Mouse (Mus musculus): ENCODE data around the gene Ascl5. TPM values are rescaled to one million over a fixed set of nuclear protein-coding genes. Genes with fewer than 3 reads are reported as not detected.

Ascl5 gene
- polyA plus RNA-seq, 1 experiment from 2014 or later, result not detected

DNA sequence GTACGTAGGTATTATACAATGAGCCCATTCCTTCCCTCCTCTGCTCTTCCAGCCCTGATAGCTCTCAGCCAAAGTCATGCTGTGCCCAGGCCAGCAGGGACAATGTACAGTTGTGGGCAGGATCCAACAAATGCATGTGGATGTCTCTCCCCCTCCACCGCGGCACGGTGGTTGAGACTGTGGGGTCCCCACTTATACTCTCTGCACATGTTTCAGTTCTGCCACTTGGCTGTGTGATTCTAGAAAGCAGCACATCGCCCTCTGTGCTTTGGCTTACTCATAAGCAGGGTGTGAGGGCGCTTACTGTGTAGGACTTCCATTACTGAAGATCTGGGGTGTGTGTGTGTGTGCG, 11.2 kb downstream of the Ascl5 start:
- WGBS, result 80% methylated on average over 7 of the region's 7 CpGs

DNA sequence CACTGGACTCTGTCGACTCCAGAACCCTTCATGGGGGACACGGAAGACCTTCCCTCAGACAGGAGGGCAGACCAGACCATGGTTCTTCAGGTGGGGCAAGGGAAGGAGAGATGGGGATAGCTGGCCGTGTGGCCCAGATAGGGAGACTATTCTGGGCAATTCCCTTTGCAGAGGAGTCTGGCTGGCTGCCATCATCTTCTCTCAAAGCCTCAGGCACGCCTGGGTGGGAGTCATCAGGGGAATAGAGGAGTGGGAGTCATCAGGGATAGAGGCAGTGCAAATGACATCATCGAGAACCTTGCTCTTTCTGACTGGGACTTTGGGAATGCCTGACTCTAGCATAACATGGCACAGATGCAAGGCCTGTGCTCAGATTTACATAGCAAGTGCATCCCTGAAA, 13.4 kb downstream of the Ascl5 start:
- no peak for ATAC-seq
- Histone ChIP-seq H3K4me1 (ENCODE audit: control insufficient read depth, insufficient read depth, low read length) (no peaks in the 10 kb centered on the region), H3K9me3 (replicated peaks; ENCODE audit: control insufficient read depth, low read length, poor library complexity, severe bottlenecking) (no peaks in the 10 kb centered on the region), H3K27me3 (ENCODE audit: control insufficient read depth, insufficient read depth, low read depth, low read length) (no peaks in the 10 kb centered on the region), H3K4me3 (ENCODE audit: low read depth, low read length) (no peak overlapping the region), H3K9ac (ENCODE audit: low read depth, low read length) (no peak overlapping the region), H3K4me2 (ENCODE audit: low read length) (no peak overlapping the region), H3K36me3 (ENCODE audit: control insufficient read depth, insufficient read depth, low read length) (no peaks in the 10 kb centered on the region), H3K27ac (ENCODE audit: low read length) (no peak overlapping the region)
- 72% methylated on average over 5 of the region's 5 CpGs for WGBS

More for the DNA sequence above, 11.2 kb downstream of the Ascl5 start:
- H3K27ac ChIP-seq (ENCODE audit: low read length), result no peak overlapping the region
- no peak overlapping the region for H3K4me3 ChIP-seq (ENCODE audit: low read depth, low read length)
- no peak overlapping the region for H3K4me2 ChIP-seq (ENCODE audit: low read length)
- H3K4me1 ChIP-seq (ENCODE audit: control insufficient read depth, insufficient read depth, low read length), result no peaks in the 10 kb centered on the region
- peak; percentile 49; the same call in 1 of the 2 replicates for ATAC-seq
- no peaks in the 10 kb centered on the region for H3K36me3 ChIP-seq (ENCODE audit: control insufficient read depth, insufficient read depth, low read length)
- no peaks in the 10 kb centered on the region for H3K9me3 ChIP-seq (replicated peaks; ENCODE audit: control insufficient read depth, low read length, poor library complexity, severe bottlenecking)
- no peaks in the 10 kb centered on the region for H3K27me3 ChIP-seq (ENCODE audit: control insufficient read depth, insufficient read depth, low read depth, low read length)
- no peak overlapping the region for H3K9ac ChIP-seq (ENCODE audit: low read depth, low read length)

DNA sequence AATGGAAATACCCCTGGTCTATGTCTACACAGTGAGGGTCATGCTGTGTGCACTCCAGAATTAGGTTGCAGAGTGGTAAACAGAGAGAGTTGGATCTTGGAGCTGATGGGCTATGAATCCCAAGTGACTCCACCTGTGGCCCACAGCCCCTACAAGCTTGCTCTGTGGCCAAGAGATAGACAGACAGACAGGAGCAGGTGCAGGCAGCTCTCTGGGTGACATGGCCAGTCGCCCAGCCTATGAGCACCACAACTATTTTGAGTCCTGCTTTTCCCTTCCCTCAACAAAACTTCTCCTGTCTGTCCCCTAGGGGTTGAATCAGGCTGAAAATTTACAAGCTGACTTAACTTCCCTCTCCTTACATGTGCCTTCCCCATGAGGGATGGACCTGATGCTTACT, 16.0 kb downstream of the Ascl5 start:
- WGBS, result 47% methylated on average over 1 of the region's 1 CpGs
- H3K36me3 ChIP-seq (ENCODE audit: control insufficient read depth, insufficient read depth, low read length), result no peaks in the 10 kb centered on the region
- ATAC-seq, result no peak

DNA sequence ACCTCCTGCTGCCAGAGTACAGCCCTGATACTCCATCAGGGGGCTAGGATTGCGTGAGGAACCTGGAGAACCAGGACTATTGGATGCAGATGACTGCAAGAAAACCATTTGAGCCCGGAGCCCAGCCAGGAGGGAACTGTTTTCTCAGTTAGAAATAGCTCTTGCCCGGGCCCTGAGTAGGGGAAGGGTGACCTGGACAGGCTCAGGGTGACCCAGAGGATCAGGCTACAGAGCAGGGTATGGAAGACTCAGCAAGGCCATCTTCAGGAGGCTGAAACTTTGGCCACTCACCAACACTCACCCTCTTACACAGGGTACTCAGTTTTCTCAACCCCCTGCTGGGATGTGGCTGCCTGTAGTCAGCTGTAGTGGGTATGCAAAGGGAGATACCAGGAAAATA, 17.0 kb downstream of the Ascl5 start:
- H3K36me3 ChIP-seq (ENCODE audit: control insufficient read depth, insufficient read depth, low read length), result no peaks in the 10 kb centered on the region
- WGBS, result 80% methylated on average over 3 of the region's 3 CpGs

More for the DNA sequence above, 16.0 kb downstream of the Ascl5 start:
- no peak overlapping the region for H3K9ac ChIP-seq (ENCODE audit: low read depth, low read length)
- H3K27me3 ChIP-seq (ENCODE audit: control insufficient read depth, insufficient read depth, low read depth, low read length), result no peaks in the 10 kb centered on the region
- no peak overlapping the region for H3K4me2 ChIP-seq (ENCODE audit: low read length)
- no peaks in the 10 kb centered on the region for H3K4me1 ChIP-seq (ENCODE audit: control insufficient read depth, insufficient read depth, low read length)
- no peaks in the 10 kb centered on the region for H3K9me3 ChIP-seq (replicated peaks; ENCODE audit: control insufficient read depth, low read length, poor library complexity, severe bottlenecking)
- H3K27ac ChIP-seq (ENCODE audit: low read length), result no peak overlapping the region
- no peak overlapping the region for H3K4me3 ChIP-seq (ENCODE audit: low read depth, low read length)

DNA sequence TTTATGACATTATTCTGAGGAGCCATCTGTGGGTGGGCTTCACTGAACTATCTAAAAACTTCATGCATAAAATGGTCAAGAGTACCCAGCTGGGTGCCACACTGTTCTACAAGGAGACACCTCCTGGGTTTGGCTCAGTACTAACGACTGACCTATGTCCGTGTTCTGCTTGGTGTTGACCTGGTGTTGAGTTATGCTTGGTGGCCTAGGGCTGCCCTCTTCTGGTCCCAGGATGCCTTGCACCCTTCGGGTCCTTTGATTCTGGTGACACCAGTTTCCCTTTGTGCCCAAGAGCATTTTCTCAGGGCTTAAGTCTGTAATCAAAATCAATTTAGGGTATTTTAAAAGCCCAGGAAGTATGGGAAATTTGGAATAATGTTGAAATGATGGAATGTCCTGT, 25.5 kb downstream of the Ascl5 start:
- no peak overlapping the region for H3K27ac ChIP-seq (ENCODE audit: low read length)
- H3K27me3 ChIP-seq (ENCODE audit: control insufficient read depth, insufficient read depth, low read depth, low read length), result no peaks in the 10 kb centered on the region
- no peaks in the 10 kb centered on the region for H3K9me3 ChIP-seq (replicated peaks; ENCODE audit: control insufficient read depth, low read length, poor library complexity, severe bottlenecking)
- H3K9ac ChIP-seq (ENCODE audit: low read depth, low read length), result no peak overlapping the region
- 9% methylated on average over 3 of the region's 3 CpGs for WGBS
- no peak for ATAC-seq
- no peaks in the 10 kb centered on the region for H3K36me3 ChIP-seq (ENCODE audit: control insufficient read depth, insufficient read depth, low read length)
- no peak overlapping the region for H3K4me2 ChIP-seq (ENCODE audit: low read length)
- 0 out of 2 replicates have a peak, but pooled peaks cover 2% of the 10 kb centered on the region for H3K4me1 ChIP-seq (ENCODE audit: control insufficient read depth, insufficient read depth, low read length)
- H3K4me3 ChIP-seq (ENCODE audit: low read depth, low read length), result no peak overlapping the region

More for the DNA sequence above, 17.0 kb downstream of the Ascl5 start:
- Histone ChIP-seq H3K9me3 (replicated peaks; ENCODE audit: control insufficient read depth, low read length, poor library complexity, severe bottlenecking) (no peaks in the 10 kb centered on the region), H3K4me3 (ENCODE audit: low read depth, low read length) (no peak overlapping the region), H3K4me2 (ENCODE audit: low read length) (no peak overlapping the region), H3K27me3 (ENCODE audit: control insufficient read depth, insufficient read depth, low read depth, low read length) (no peaks in the 10 kb centered on the region), H3K27ac (ENCODE audit: low read length) (no peak overlapping the region), H3K4me1 (ENCODE audit: control insufficient read depth, insufficient read depth, low read length) (no peaks in the 10 kb centered on the region), H3K9ac (ENCODE audit: low read depth, low read length) (no peak overlapping the region)
- no peak for ATAC-seq

DNA sequence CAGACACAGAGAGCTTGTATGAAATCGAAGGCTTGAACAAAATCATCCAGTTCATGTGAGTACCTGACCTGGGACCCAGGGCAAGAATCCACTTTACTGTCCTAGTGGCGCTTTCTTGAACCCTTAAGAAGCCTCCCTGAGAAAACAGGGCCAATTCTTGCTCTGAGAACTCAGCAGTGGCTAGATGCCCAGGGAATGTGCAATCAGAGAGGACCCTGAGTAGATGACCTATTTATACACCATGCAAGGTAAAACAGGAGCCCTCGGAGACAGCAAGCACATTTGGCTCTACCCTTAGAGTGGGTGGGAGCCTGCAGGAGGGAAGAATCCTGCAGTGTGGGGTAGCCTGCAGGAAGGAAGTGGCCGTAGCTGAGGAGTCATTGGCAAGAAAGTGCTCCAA, 27.1 kb downstream of the Ascl5 start:
- Histone ChIP-seq H3K27me3 (ENCODE audit: control insufficient read depth, insufficient read depth, low read depth, low read length) (no peaks in the 10 kb centered on the region), H3K36me3 (ENCODE audit: control insufficient read depth, insufficient read depth, low read length) (no peaks in the 10 kb centered on the region), H3K4me2 (ENCODE audit: low read length) (no peak overlapping the region), H3K4me1 (ENCODE audit: control insufficient read depth, insufficient read depth, low read length) (0 out of 2 replicates have a peak, but pooled peaks cover 2% of the 10 kb centered on the region), H3K4me3 (ENCODE audit: low read depth, low read length) (no peak overlapping the region), H3K9ac (ENCODE audit: low read depth, low read length) (no peak overlapping the region), H3K27ac (ENCODE audit: low read length) (no peak overlapping the region; the same call in 1 of the 2 replicates), H3K9me3 (replicated peaks; ENCODE audit: control insufficient read depth, low read length, poor library complexity, severe bottlenecking) (0 out of 2 replicates have a peak, but pooled peaks cover 3% of the 10 kb centered on the region)
- WGBS, result 63% methylated on average over 4 of the region's 4 CpGs
- ATAC-seq, result no peak

DNA sequence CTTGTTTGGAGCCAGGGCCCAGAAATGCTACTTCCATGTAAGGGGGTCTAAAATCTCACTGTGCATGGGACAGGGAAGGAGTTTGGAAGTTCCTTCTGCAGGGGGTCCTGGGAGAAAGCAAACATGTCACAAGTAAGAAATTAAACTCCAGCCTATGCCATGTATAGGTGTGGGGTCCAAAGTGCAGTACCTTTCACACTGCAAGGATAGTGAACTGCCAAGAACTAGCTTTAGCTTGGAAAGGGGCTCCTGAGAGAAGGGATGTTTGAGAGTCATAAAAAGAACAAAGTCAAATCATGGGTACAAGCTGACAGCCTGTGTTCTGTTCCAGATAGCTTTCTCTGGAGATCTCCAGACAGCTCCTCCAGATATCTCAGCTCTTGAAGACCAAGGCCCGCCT, 30.6 kb downstream of the Ascl5 start:
- Histone ChIP-seq H3K4me1 (ENCODE audit: control insufficient read depth, insufficient read depth, low read length) (0 out of 2 replicates have a peak, but pooled peaks cover 2% of the 10 kb centered on the region), H3K9me3 (replicated peaks; ENCODE audit: control insufficient read depth, low read length, poor library complexity, severe bottlenecking) (0 out of 2 replicates have a peak, but pooled peaks cover 3% of the 10 kb centered on the region), H3K4me2 (ENCODE audit: low read length) (no peak overlapping the region), H3K27me3 (ENCODE audit: control insufficient read depth, insufficient read depth, low read depth, low read length) (no peaks in the 10 kb centered on the region), H3K9ac (ENCODE audit: low read depth, low read length) (no peak overlapping the region), H3K36me3 (ENCODE audit: control insufficient read depth, insufficient read depth, low read length) (no peaks in the 10 kb centered on the region), H3K4me3 (ENCODE audit: low read depth, low read length) (no peak overlapping the region), H3K27ac (ENCODE audit: low read length) (no peak overlapping the region)
- 89% methylated on average over 1 of the region's 1 CpGs for WGBS
- no peak for ATAC-seq

DNA sequence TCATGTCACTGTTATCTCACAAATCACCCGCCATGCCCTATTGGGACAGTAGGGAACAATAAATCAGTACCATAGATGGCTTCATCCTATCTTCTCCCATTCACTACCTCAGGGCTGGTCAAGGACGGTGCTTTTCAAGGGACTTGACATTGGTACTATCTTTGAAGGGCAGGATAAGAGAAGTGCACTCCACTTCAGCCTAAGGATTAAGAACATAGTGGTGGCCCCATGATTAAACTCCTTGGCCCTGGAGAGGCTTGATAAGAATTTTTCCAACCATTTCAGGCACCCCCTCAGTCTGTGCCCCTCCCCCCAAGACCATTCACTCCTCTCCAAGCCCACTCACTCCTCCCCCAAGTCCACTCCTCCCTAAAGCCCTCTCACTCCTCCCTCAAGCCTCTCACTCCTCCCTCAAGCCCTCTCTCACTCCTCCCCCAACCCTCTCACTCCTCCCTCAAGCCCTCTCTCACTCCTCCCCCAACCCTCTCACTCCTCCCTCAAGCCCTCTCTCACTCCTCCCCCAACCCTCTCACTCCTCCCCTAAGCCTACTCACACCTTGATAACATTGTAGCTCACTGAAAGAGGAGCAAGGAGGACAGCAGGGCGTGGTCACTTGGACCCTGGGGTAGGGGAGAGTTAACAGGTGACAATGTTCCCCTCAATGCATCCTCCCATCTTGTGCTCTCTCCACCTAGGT, 35.5 kb downstream of the Ascl5 start:
- no peaks in the 10 kb centered on the region for H3K36me3 ChIP-seq (ENCODE audit: control insufficient read depth, insufficient read depth, low read length)
- no peaks in the 10 kb centered on the region for H3K27me3 ChIP-seq (ENCODE audit: control insufficient read depth, insufficient read depth, low read depth, low read length)
- H3K4me3 ChIP-seq (ENCODE audit: low read depth, low read length), result no peak overlapping the region
- 0 out of 2 replicates have a peak, but pooled peaks cover 3% of the 10 kb centered on the region for H3K9me3 ChIP-seq (replicated peaks; ENCODE audit: control insufficient read depth, low read length, poor library complexity, severe bottlenecking)
- H3K27ac ChIP-seq (ENCODE audit: low read length), result no peak overlapping the region
- 94% methylated on average over 3 of the region's 3 CpGs for WGBS
- H3K4me1 ChIP-seq (ENCODE audit: control insufficient read depth, insufficient read depth, low read length), result peaks cover 10% of the 10 kb centered on the region
- ATAC-seq, result no peak
- no peak overlapping the region for H3K9ac ChIP-seq (ENCODE audit: low read depth, low read length)
- H3K4me2 ChIP-seq (ENCODE audit: low read length), result no peak overlapping the region

DNA sequence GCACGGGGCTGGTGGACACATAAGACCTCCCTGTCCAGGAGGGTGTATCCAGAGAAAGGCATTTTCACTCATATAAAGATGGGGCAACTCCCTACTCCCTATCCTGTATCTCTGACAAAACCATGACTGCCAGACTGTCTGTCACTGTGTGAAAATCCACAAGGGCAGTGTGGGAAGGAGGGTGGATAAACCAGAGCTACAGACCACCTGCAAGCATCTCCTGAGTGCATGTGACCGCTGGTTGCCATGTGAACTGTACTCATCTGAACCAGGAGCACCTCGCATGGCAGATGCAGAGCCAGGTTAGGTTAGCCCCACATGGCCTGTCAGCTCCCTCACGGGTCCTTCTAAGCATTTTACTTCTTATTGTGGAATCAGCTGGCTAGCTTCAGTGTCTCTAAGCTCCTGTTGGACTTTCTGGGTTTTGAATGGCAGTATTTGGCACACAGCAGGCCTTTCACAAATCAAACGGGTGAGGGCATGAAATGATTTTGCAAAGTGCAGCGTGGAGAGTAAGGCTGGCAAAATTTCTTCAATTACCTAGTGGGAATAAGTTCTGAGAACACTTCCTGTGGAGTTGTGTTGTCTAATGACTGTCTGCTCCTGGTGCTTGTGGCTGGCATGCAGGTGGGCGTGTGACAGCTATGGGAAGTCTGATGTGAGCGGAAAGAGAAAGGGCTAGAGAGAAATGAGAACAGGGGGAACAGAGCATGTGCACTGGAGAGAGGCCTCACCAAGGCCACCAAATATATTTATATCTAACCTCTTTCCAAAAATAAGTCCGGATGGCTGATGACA, 39.0 kb downstream of the Ascl5 start:
- H3K9me3 ChIP-seq (replicated peaks; ENCODE audit: control insufficient read depth, low read length, poor library complexity, severe bottlenecking), result no peaks in the 10 kb centered on the region
- peak; percentile 66 for ATAC-seq
- no peak overlapping the region; the same call in 1 of the 2 replicates for H3K9ac ChIP-seq (ENCODE audit: low read depth, low read length)
- H3K27me3 ChIP-seq (ENCODE audit: control insufficient read depth, insufficient read depth, low read depth, low read length), result no peaks in the 10 kb centered on the region
- WGBS, result 60% methylated on average over 9 of the region's 9 CpGs
- no peak overlapping the region for H3K4me3 ChIP-seq (ENCODE audit: low read depth, low read length)
- no peaks in the 10 kb centered on the region for H3K36me3 ChIP-seq (ENCODE audit: control insufficient read depth, insufficient read depth, low read length)
- no peak overlapping the region for H3K4me2 ChIP-seq (ENCODE audit: low read length)
- peak overlapping the region; percentile 53 for H3K27ac ChIP-seq (ENCODE audit: low read length)
- H3K4me1 ChIP-seq (ENCODE audit: control insufficient read depth, insufficient read depth, low read length), result peaks cover 10% of the 10 kb centered on the region

Data from midbrain, embryonic 16.5 days (tissue).